Mouse (Mus musculus) megakaryocyte, embryonic 14.5 days (primary cell): Measurements from ENCODE around the gene Chst8.

Source experiments
- FLI1 ChIP-seq: IDR thresholded peaks from 2 replicates; pipeline ENCODE4 v1.6.1; 2012; ENCODE audit warnings: low read length, inconsistent platforms, mixed read lengths
- GATA1 ChIP-seq: IDR thresholded peaks from 3 replicates; pipeline ENCODE4 v1.6.1; 2012; ENCODE audit warnings: mixed read lengths, low read length, inconsistent platforms, borderline replicate concordance

- TF ChIP-seq GATA1, result no peak
- TF ChIP-seq FLI1, result no peak
Observed at GRCm38 (mm10) chr7:34805691-34806205, 6.8 kb downstream of the Chst8 start.
